Mouse (Mus musculus) CH12.LX (cell line): ENCODE results near the gene Lce1d.

Experiments used
- CTCF ChIP-seq, 2 experiments: IDR thresholded peaks in 1 of 2; conservative IDR thresholded peaks in 1 of 2; 2 replicates each; pipeline ENCODE4 v1.5.1; 2011 to 2012; ENCODE audit warnings: low read depth in 2 of 2, low read length in 2 of 2, improper control_type of control experiment in 1 of 2, inconsistent platforms in 1 of 2, mild to moderate bottlenecking in 1 of 2, moderate library complexity in 1 of 2
- IRF4 ChIP-seq: IDR thresholded peaks from 2 replicates; pipeline ENCODE4 v1.6.1; 2014; ENCODE audit warnings: low read depth, mild to moderate bottlenecking, inconsistent platforms, low read length, improper control_type of control experiment
- MAFK ChIP-seq: IDR thresholded peaks from 2 replicates; pipeline ENCODE4 v1.6.1; 2011; ENCODE audit warnings: low read length, improper control_type of control experiment; ENCODE audit not compliant: insufficient replicate concordance
- POLR2AphosphoS2 ChIP-seq: IDR thresholded peaks from 2 replicates; pipeline ENCODE4 v1.6.1; 2011; ENCODE audit warnings: low read depth, low read length, improper control_type of control experiment
- SIN3A ChIP-seq: IDR thresholded peaks from 2 replicates; pipeline ENCODE4 v1.6.1; 2012; ENCODE audit warnings: low read length, improper control_type of control experiment, inconsistent platforms
- TBP ChIP-seq: conservative IDR thresholded peaks from 2 replicates; pipeline ENCODE4 v1.6.1; 2011; ENCODE audit warnings: low read depth, low read length, improper control_type of control experiment
- ZNF384 ChIP-seq: IDR thresholded peaks from 2 replicates; pipeline ENCODE4 v1.6.1; 2012; ENCODE audit warnings: low read depth, low read length, improper control_type of control experiment, inconsistent platforms

DNA sequence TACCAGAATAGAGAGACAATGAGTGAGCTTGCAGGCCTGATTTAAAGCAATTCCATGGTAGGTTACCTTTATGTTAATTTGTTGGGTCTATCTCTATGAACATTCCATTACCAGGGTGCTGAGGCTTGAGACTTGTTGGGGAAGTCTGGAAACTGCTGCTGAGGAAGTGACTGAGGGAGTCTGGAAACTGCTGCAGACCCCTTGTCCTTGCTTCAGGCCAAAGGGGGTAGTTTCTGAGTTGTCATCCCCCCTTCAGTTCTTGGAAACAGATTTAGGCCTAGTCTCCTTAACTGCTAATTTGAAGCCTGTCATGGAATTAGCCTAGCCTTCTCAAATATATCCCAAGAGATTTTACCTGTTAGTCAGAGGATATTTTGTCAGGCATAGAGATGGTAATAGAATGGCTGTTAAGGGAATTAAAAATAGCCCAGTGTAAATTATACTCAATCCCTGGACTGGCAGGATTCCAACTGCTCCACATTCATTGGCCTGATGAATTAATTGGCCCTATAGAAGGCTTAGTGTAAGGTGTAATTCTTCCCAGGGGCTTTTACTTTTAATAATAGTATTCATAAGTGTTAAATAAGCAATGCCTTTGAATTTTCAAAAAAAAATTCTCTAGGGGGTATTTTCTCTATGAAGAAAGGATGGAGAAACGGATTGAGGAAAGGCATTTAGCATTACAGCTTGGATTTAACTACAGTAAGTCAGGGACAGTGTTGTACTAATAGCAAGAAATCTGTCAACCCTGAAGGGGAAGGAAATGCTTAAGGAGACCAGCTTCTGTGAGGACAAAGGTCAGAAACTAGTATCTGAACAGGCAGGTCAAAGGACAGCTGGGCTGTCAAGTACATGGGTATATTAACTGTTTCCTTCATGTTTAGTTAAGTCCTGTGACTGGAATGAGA is 49.0 kb downstream of the Lce1d start:
- TF ChIP-seq TBP (no peak), CTCF (conservative IDR thresholded peaks at IDR 0.05 in 1 of 2, IDR thresholded peaks at IDR 0.05 in 1 of 2; ENCODE audit: low read depth in 2 of 2, low read length in 2 of 2) (no peak), SIN3A (no peak), IRF4 (no peak), MAFK (no peak), POLR2AphosphoS2 (no peak), ZNF384 (no peak)
